In the genomic region with DNA sequence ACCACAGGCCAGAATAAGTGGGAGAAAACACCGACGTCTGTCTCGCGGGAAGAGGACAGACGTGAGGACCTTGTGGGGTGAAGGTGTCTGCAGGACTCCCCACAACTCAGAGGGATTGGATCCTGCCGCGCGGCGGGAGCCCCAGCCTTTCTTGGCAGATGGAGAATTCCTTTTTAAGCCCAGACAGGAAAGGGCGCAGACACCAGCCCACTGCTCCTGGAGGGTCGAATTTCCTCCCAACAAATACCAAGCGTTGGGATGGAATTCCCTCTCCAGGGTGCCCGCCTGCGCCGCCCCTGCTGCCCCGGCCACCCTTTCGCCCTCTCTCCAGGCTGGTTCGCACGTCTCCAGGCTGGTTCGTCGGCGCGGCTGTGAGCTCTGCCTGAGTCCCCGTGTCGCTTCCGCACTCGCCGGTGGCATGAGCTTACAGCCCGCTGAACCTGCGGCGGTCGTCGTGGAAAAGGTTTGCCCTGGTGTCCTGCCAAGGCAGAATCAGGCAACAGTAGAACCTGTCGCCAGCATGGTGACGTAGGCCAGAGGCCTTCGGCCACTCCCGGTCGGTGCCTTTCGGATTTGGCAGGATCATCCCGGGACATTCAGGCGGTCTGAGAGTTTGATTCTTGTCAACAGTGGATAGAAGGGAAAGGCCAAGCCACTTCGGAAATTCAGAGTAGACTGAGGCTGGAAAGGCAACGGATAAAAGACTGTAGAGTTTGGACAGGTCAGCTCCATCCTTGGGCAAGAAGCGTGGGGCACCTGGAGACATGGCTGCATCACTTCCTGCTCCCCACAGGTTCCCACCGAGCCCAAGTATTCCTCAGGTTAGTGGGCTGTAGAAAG, we compare ENCODE assay signal across 8 mouse cellular contexts. TPM values are rescaled to one million over a fixed set of nuclear protein-coding genes. Genes with fewer than 3 reads are reported as not detected.
DNase-seq lines count a peak whose midpoint lies in the region; ATAC-seq and TF ChIP-seq lines count a peak whose summit lies in the region.

No protein-coding gene starts in this region.

- WGBS in liver, adult 2 months: 5% methylated on average over 45 of the region's 45 CpGs
- 1% methylated on average over 45 of the region's 45 CpGs for WGBS in embryonic facial prominence, embryonic 12.5 days
- WGBS in intestine, embryonic 15.5 days: 4% methylated on average over 45 of the region's 45 CpGs
- 2% methylated on average over 45 of the region's 45 CpGs for WGBS in neural tube, embryonic 13.5 days

- no peak for TF ChIP-seq CTCF in liver, adult 2 months (IDR thresholded peaks at IDR 0.05; ENCODE audit: low read depth, low read length)

- no peaks in the 10 kb centered on the region for H3K79me2 ChIP-seq in liver, adult 2 months (ENCODE audit: control insufficient read depth, insufficient read depth, low read length)

- H3K27ac ChIP-seq in liver, adult 2 months (replicated peaks; ENCODE audit: insufficient read depth, low read depth, low read length): no peak overlapping the region
- no peak overlapping the region for H3K27ac ChIP-seq in embryonic facial prominence, embryonic 12.5 days
- H3K27ac ChIP-seq in intestine, embryonic 15.5 days: no peak overlapping the region
- no peak overlapping the region for H3K27ac ChIP-seq in neural tube, embryonic 13.5 days (replicated peaks)

- DNase-seq in liver, adult 2 months (ENCODE audit: extremely low read depth, low read depth, low spot score): peak; percentile 23
- no peak for DNase-seq in liver
- no peak for DNase-seq in left cerebral cortex, adult 9 months (ENCODE audit: low spot score in 2 of 2)
- no peak for DNase-seq in right cerebral cortex, postnatal 14 days

- H3K4me2 ChIP-seq in embryonic facial prominence, embryonic 12.5 days (replicated peaks): peak overlapping the region; percentile 47
- H3K4me2 ChIP-seq in intestine, embryonic 15.5 days (replicated peaks): peak overlapping the region; percentile 69
- peak overlapping the region; percentile 44 for H3K4me2 ChIP-seq in neural tube, embryonic 13.5 days

- peaks cover 14% of the 10 kb centered on the region for H3K27me3 ChIP-seq in liver, adult 2 months (ENCODE audit: control insufficient read depth, insufficient read depth, low read length)
- H3K27me3 ChIP-seq in embryonic facial prominence, embryonic 12.5 days: peaks cover 74% of the 10 kb centered on the region
- peaks cover 38% of the 10 kb centered on the region for H3K27me3 ChIP-seq in intestine, embryonic 15.5 days (replicated peaks)
- peaks cover 91% of the 10 kb centered on the region for H3K27me3 ChIP-seq in neural tube, embryonic 13.5 days

- H3K9ac ChIP-seq in liver, adult 2 months (ENCODE audit: low read depth, low read length): no peak overlapping the region
- no peak overlapping the region for H3K9ac ChIP-seq in embryonic facial prominence, embryonic 12.5 days
- H3K9ac ChIP-seq in intestine, embryonic 15.5 days: no peak overlapping the region
- no peak overlapping the region for H3K9ac ChIP-seq in neural tube, embryonic 13.5 days

- ATAC-seq in embryonic facial prominence, embryonic 12.5 days (ENCODE audit: insufficient number of reproducible peaks, insufficient read depth, low FRiP score, low TSS enrichment): no peak
- ATAC-seq in intestine, embryonic 15.5 days: no peak
- no peak for ATAC-seq in neural tube, embryonic 13.5 days (ENCODE audit: low read depth)
- no peak for ATAC-seq in cerebellum, adult (ENCODE audit: insufficient number of reproducible peaks, low FRiP score, low TSS enrichment)

- H3K9me3 ChIP-seq in embryonic facial prominence, embryonic 12.5 days: no peaks in the 10 kb centered on the region
- no peaks in the 10 kb centered on the region for H3K9me3 ChIP-seq in intestine, embryonic 15.5 days
- H3K9me3 ChIP-seq in neural tube, embryonic 13.5 days: no peaks in the 10 kb centered on the region

- TF ChIP-seq POLR2A in liver, adult 2 months (IDR thresholded peaks at IDR 0.05; ENCODE audit: extremely low read depth, insufficient read depth, low read length): no peak

- H3K36me3 ChIP-seq in liver, adult 2 months (ENCODE audit: control insufficient read depth, insufficient read depth, low read length): no peaks in the 10 kb centered on the region
- no peaks in the 10 kb centered on the region for H3K36me3 ChIP-seq in embryonic facial prominence, embryonic 12.5 days
- no peaks in the 10 kb centered on the region for H3K36me3 ChIP-seq in intestine, embryonic 15.5 days
- no peaks in the 10 kb centered on the region for H3K36me3 ChIP-seq in neural tube, embryonic 13.5 days

- H3K4me3 ChIP-seq in liver, adult 2 months (ENCODE audit: insufficient read depth, low read depth, low read length): no peak overlapping the region
- peak overlapping the region; percentile 19; the same call in 1 of the 2 replicates for H3K4me3 ChIP-seq in embryonic facial prominence, embryonic 12.5 days
- peak overlapping the region; percentile 29 for H3K4me3 ChIP-seq in intestine, embryonic 15.5 days (replicated peaks)
- H3K4me3 ChIP-seq in neural tube, embryonic 13.5 days: peak overlapping the region; percentile 17; the same call in 1 of the 2 replicates

- no peaks in the 10 kb centered on the region for H3K4me1 ChIP-seq in liver, adult 2 months (ENCODE audit: control insufficient read depth, insufficient read depth, low read length)
- H3K4me1 ChIP-seq in embryonic facial prominence, embryonic 12.5 days: peaks cover 5% of the 10 kb centered on the region; the same call in 1 of the 2 replicates
- H3K4me1 ChIP-seq in intestine, embryonic 15.5 days (replicated peaks): no peaks in the 10 kb centered on the region
- H3K4me1 ChIP-seq in neural tube, embryonic 13.5 days (replicated peaks): peaks cover 7% of the 10 kb centered on the region

RNA-seq across cellular contexts. Expression of a gene that starts 22.1 kb away (rescaled TPM):
- not detected in 2 replicates for total RNA-seq in liver, adult 2 months (2014; rRNA removed)
- not detected in 2 replicates for polyA plus RNA-seq in liver, adult 2 months (2012; rRNA removed)
- polyA plus RNA-seq in embryonic facial prominence, embryonic 12.5 days (2016; fragmentation: Nextera tagmentation; extraction: Ambion mirVana): 0.20 and 0.47 TPM in 2 replicates
- 0.05 and 0.20 TPM in 2 replicates for polyA plus RNA-seq in intestine, embryonic 15.5 days (2015; fragmentation: Nextera tagmentation; extraction: Ambion mirVana)
- 1.7 and 2.3 TPM in 2 replicates for polyA plus RNA-seq in neural tube, embryonic 13.5 days (2015; fragmentation: Nextera tagmentation; extraction: Ambion mirVana)

RNA-seq across cellular contexts. Expression of a gene that starts 30.6 kb away (rescaled TPM):
- not detected in 2 replicates for total RNA-seq in liver, adult 2 months (2014; rRNA removed)
- not detected in 2 replicates for polyA plus RNA-seq in liver, adult 2 months (2012; rRNA removed)
- polyA plus RNA-seq in embryonic facial prominence, embryonic 12.5 days (2016; fragmentation: Nextera tagmentation; extraction: Ambion mirVana): not detected in 2 replicates
- 0.59 and 0.61 TPM in 2 replicates for polyA plus RNA-seq in intestine, embryonic 15.5 days (2015; fragmentation: Nextera tagmentation; extraction: Ambion mirVana)
- polyA plus RNA-seq in neural tube, embryonic 13.5 days (2015; fragmentation: Nextera tagmentation; extraction: Ambion mirVana): 0.08 and 0.32 TPM in 2 replicates

RNA-seq across cellular contexts. Expression of a gene that starts 45.6 kb away (rescaled TPM):
- total RNA-seq in liver, adult 2 months (2014; rRNA removed): not detected in 2 replicates
- polyA plus RNA-seq in liver, adult 2 months (2012; rRNA removed): not detected in 2 replicates
- 0.08 TPM in 1 of 2 replicates, not detected in the other for polyA plus RNA-seq in embryonic facial prominence, embryonic 12.5 days (2016; fragmentation: Nextera tagmentation; extraction: Ambion mirVana)
- 2.0 and 3.3 TPM in 2 replicates for polyA plus RNA-seq in intestine, embryonic 15.5 days (2015; fragmentation: Nextera tagmentation; extraction: Ambion mirVana)
- 4.7 and 5.7 TPM in 2 replicates for polyA plus RNA-seq in neural tube, embryonic 13.5 days (2015; fragmentation: Nextera tagmentation; extraction: Ambion mirVana)

RNA-seq across cellular contexts. Expression of a gene that starts 50.6 kb away (rescaled TPM):
- not detected in 2 replicates for total RNA-seq in liver, adult 2 months (2014; rRNA removed)
- not detected in 2 replicates for polyA plus RNA-seq in liver, adult 2 months (2012; rRNA removed)
- 0.13 TPM in 1 of 2 replicates, not detected in the other for polyA plus RNA-seq in embryonic facial prominence, embryonic 12.5 days (2016; fragmentation: Nextera tagmentation; extraction: Ambion mirVana)
- polyA plus RNA-seq in intestine, embryonic 15.5 days (2015; fragmentation: Nextera tagmentation; extraction: Ambion mirVana): 11.4 and 20.2 TPM in 2 replicates
- 77.8 and 86.6 TPM in 2 replicates for polyA plus RNA-seq in neural tube, embryonic 13.5 days (2015; fragmentation: Nextera tagmentation; extraction: Ambion mirVana)
